Mouse (Mus musculus) megakaryocyte, adult 5-6 weeks (primary cell): ENCODE results near the gene Tspan32. TPM values are rescaled to one million over a fixed set of nuclear protein-coding genes. Genes with fewer than 3 reads are reported as not detected.

Source experiments
- ATAC-seq: 2 replicates; pipeline ENCODE4 v1.8.0; 2016; ENCODE audit warnings: mild to moderate bottlenecking, inconsistent platforms; ENCODE audit not compliant: poor library complexity, severe bottlenecking
- total RNA-seq, 2 experiments: library from RNA; stranded (forward) in 1 of 2; stranded (reverse) in 1 of 2; fragments of 153-499, 151-499 nt in 1 of 2; fragments of 221-1000, 200-1000 nt in 1 of 2; gene quantifications; 2 replicates each; pipeline versions ENCODE4 v1.2.3 to v1.2.4; 2015 to 2017

Tspan32 gene
- total RNA-seq, 2 experiments from 2014 or later, result 45.6 to 60.9 TPM

- ATAC-seq, result no peak
Observed at GRCm38 (mm10) chr7:143006756-143007598, 2.1 kb downstream of the Tspan32 start.

- ATAC-seq, result peak; percentile 53
Observed at GRCm38 (mm10) chr7:143007599-143008369, 2.9 kb downstream of the Tspan32 start.

- 0 out of 2 replicates have a peak, but pooled peaks have one; percentile 3 for ATAC-seq
Observed at GRCm38 (mm10) chr7:143008370-143008926, 3.6 kb downstream of the Tspan32 start.

- ATAC-seq, result no peak
Observed at GRCm38 (mm10) chr7:143008996-143009665, 4.3 kb downstream of the Tspan32 start.

- ATAC-seq, result peak; percentile 12; the same call in 1 of the 2 replicates
Observed at GRCm38 (mm10) chr7:143009996-143010395, 5.2 kb downstream of the Tspan32 start.

GRCm38 (mm10) chr7:143011226-143011625 lies 6.4 kb downstream of the Tspan32 start:
- ATAC-seq, result no peak

- no peak for ATAC-seq
Observed at GRCm38 (mm10) chr7:143012230-143012875, 7.5 kb downstream of the Tspan32 start.

GRCm38 (mm10) chr7:143013420-143014178 lies 8.8 kb downstream of the Tspan32 start:
- ATAC-seq, result no peak

GRCm38 (mm10) chr7:143014862-143015659 lies 10.2 kb downstream of the Tspan32 start:
- ATAC-seq, result no peak

- 0 out of 2 replicates have a peak, but pooled peaks have one; percentile 4 for ATAC-seq
Observed at GRCm38 (mm10) chr7:143015755-143016423, 11.0 kb downstream of the Tspan32 start.

GRCm38 (mm10) chr7:143016424-143017142 lies 11.7 kb downstream of the Tspan32 start:
- ATAC-seq, result no peak

- ATAC-seq, result no peak
Observed at GRCm38 (mm10) chr7:143017181-143017580, 12.3 kb downstream of the Tspan32 start.

- no peak for ATAC-seq
Observed at GRCm38 (mm10) chr7:143020040-143020439, 15.2 kb downstream of the Tspan32 start.

GRCm38 (mm10) chr7:143020764-143021163 lies 15.9 kb downstream of the Tspan32 start:
- ATAC-seq, result no peak

- peak; percentile 72 for ATAC-seq
Observed at GRCm38 (mm10) chr7:143021356-143022164, 16.7 kb downstream of the Tspan32 start.

- peak; percentile 78 for ATAC-seq
Observed at GRCm38 (mm10) chr7:143023499-143023898, 18.7 kb downstream of the Tspan32 start.

- ATAC-seq, result no peak
Observed at GRCm38 (mm10) chr7:143024293-143024692, 19.4 kb downstream of the Tspan32 start.
